Mouse (Mus musculus): ENCODE data around the gene Gm14443. TPM values are rescaled to one million over a fixed set of nuclear protein-coding genes. Genes with fewer than 3 reads are reported as not detected.
"Not testable (repeated sequence)": the region's sequence is repeated elsewhere in the genome, so short reads cannot be mapped to it uniquely, and the experiment has no call there.

Gene Gm14443
- polyA plus RNA-seq (2012), result not detected in 2 replicates

- peaks cover 15% of the 10 kb centered on the region for H3K9me3 ChIP-seq (ENCODE audit: control insufficient read depth, low read length)
- not testable (repeated sequence) for H3K4me1 ChIP-seq (ENCODE audit: control insufficient read depth); H3K27me3 ChIP-seq (ENCODE audit: control insufficient read depth); H3K36me3 ChIP-seq (ENCODE audit: control insufficient read depth); H3K4me3 ChIP-seq (replicated peaks)
These were observed at the start of gene Gm14443 for GRCm38 (mm10) chr2:175175401-175176180. Gene Gm14443 (minus strand): TSS chr2:175175871.

- H3K4me1 ChIP-seq (ENCODE audit: control insufficient read depth); H3K9me3 ChIP-seq (ENCODE audit: control insufficient read depth, low read length); H3K36me3 ChIP-seq (ENCODE audit: control insufficient read depth): not testable (repeated sequence)
These were observed 31.1 kb upstream of the Gm14443 start, which contains the start of gene Gm14391 for GRCm38 (mm10) chr2:175206732-175207131. Gene Gm14391 (minus strand): TSS chr2:175206917.

DNA sequence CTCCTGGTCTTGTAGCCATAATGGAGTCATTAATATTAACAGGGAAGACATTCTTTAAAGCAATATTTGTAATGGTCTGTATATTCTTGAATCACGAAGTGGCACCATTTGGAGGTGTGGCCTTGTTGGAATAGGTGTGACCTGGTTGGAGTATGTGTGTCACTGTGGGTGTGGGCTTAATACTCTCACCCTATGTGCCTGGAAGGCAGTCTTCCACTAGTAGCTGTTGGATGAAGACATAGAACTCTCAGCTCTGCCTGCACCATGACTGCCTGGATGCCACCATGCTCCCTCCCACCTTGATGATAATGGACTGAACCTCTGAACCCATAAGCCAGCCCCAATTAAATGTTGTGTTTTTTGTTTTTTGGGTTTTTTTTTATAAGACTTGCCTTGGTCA is 3.3 kb upstream of the Gm14443 start:
- H3K9me3 ChIP-seq (ENCODE audit: control insufficient read depth, low read length), result peaks cover 10% of the 10 kb centered on the region
- not testable (repeated sequence) for H3K36me3 ChIP-seq (ENCODE audit: control insufficient read depth); H3K4me3 ChIP-seq (replicated peaks); H3K27me3 ChIP-seq (ENCODE audit: control insufficient read depth); H3K4me1 ChIP-seq (ENCODE audit: control insufficient read depth)

More at GRCm38 (mm10) chr2:175206732-175207131, 31.1 kb upstream of the Gm14443 start, which contains the start of gene Gm14391:
- not testable (repeated sequence) for H3K27me3 ChIP-seq (ENCODE audit: control insufficient read depth); H3K4me3 ChIP-seq (replicated peaks)

DNA sequence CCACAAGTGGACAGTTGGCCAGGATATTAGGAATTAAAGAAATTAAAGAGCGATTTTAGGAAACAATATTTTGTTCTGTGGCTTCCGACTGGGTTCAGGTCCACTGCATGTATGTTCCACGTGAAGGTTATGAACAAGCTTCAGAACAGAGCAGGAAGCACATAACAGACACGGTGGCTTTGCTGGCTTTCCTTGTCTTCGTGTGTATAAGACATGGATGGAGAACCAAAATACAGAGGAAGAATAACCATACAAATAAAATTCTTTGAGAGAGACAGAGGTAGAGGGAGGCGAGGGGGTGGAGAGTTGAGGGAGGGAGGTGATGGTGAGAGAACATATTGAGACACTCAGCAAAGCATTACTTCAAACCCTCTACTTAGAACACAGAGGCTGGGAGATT is 641 bp upstream of the Gm14443 start:
- no peak overlapping the region for H3K4me3 ChIP-seq (replicated peaks)
- H3K4me1 ChIP-seq (ENCODE audit: control insufficient read depth), result no peaks in the 10 kb centered on the region
- H3K9me3 ChIP-seq (ENCODE audit: control insufficient read depth, low read length), result peaks cover 15% of the 10 kb centered on the region
- no peaks in the 10 kb centered on the region for H3K36me3 ChIP-seq (ENCODE audit: control insufficient read depth)
- no peak for TF ChIP-seq TAL1 (IDR thresholded peaks at IDR 0.05; ENCODE audit: low read length)
- no peak for TF ChIP-seq GATA1 (IDR thresholded peaks at IDR 0.05; ENCODE audit: low read length)
- H3K27me3 ChIP-seq (ENCODE audit: control insufficient read depth), result no peaks in the 10 kb centered on the region

DNA sequence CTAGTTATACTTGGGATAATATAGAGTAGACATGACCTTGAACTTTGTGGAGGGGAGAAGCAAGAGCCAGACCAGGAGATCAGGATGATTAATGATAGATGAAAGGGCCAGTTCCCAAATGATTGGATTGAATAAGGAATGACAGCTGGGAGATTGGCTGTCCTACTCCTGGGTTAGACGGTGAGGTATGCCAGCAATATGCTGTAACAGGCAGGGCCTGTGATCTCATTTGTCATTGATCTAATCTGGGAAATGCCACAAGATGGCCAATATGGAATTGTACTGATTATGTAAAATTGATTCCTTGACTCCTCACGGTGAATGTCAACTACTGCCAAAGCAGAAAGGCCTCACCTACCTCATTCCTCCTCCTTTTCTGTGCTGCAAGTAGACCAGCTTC is 1.6 kb downstream of the Gm14443 start:
- not testable (repeated sequence) for H3K36me3 ChIP-seq (ENCODE audit: control insufficient read depth); H3K4me1 ChIP-seq (ENCODE audit: control insufficient read depth); H3K27me3 ChIP-seq (ENCODE audit: control insufficient read depth); H3K4me3 ChIP-seq (replicated peaks)
- H3K9me3 ChIP-seq (ENCODE audit: control insufficient read depth, low read length), result peaks cover 15% of the 10 kb centered on the region

DNA sequence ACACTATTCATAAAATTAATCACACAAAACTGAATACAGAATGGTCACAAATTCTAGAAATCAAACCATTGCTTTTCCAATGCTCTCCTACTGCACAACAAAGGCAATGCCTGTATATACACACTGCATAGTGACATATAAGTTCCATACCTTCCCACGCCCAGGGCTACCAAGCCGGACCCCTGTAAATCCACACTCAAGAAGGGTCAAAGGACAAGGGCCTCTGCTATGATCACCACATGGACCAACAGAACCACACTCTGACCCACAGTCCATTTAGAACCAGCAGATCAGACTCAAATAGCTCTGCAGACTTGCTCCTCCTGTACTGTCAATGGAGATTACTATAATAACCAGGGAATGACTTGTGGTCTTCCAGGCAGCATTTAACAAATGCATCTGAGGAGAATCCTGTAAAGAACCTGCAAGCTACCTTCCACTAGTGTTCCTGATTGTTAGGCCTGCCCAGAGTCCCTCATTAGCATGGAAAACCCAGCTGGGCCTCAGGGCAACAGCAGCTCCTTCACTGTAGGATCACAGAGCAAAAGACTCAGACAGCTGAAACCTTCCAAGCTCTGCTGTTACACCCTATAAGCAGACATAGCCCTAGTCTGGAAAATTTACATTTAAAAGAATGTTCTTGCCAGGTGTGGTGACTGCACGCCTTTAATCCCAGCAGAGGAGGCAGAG is 2.6 kb downstream of the Gm14443 start:
- not testable (repeated sequence) for H3K4me3 ChIP-seq (replicated peaks); H3K27me3 ChIP-seq (ENCODE audit: control insufficient read depth); H3K4me1 ChIP-seq (ENCODE audit: control insufficient read depth); H3K36me3 ChIP-seq (ENCODE audit: control insufficient read depth)
- H3K9me3 ChIP-seq (ENCODE audit: control insufficient read depth, low read length), result peaks cover 13% of the 10 kb centered on the region

- TF ChIP-seq GATA1 (IDR thresholded peaks at IDR 0.05; ENCODE audit: low read length), result no peak
- TF ChIP-seq TAL1 (IDR thresholded peaks at IDR 0.05; ENCODE audit: low read length), result no peak
- Histone ChIP-seq H3K4me3 (replicated peaks) (no peak overlapping the region), H3K9me3 (ENCODE audit: control insufficient read depth, low read length) (peaks cover 13% of the 10 kb centered on the region), H3K36me3 (ENCODE audit: control insufficient read depth) (no peaks in the 10 kb centered on the region), H3K4me1 (ENCODE audit: control insufficient read depth) (no peaks in the 10 kb centered on the region), H3K27me3 (ENCODE audit: control insufficient read depth) (no peaks in the 10 kb centered on the region)
These were observed 3.5 kb downstream of the Gm14443 start for GRCm38 (mm10) chr2:175172123-175172522.

GRCm38 (mm10) chr2:175166870-175167269 is 8.8 kb downstream of the Gm14443 start:
- H3K36me3 ChIP-seq (ENCODE audit: control insufficient read depth); H3K4me3 ChIP-seq (replicated peaks); H3K4me1 ChIP-seq (ENCODE audit: control insufficient read depth); H3K27me3 ChIP-seq (ENCODE audit: control insufficient read depth): not testable (repeated sequence)
- peaks cover 12% of the 10 kb centered on the region for H3K9me3 ChIP-seq (ENCODE audit: control insufficient read depth, low read length)

GRCm38 (mm10) chr2:175165110-175165509 is 10.6 kb downstream of the Gm14443 start:
- not testable (repeated sequence) for H3K36me3 ChIP-seq (ENCODE audit: control insufficient read depth); H3K4me1 ChIP-seq (ENCODE audit: control insufficient read depth)

GRCm38 (mm10) chr2:175161438-175161837 is 14.2 kb downstream of the Gm14443 start:
- not testable (repeated sequence) for H3K36me3 ChIP-seq (ENCODE audit: control insufficient read depth); H3K27me3 ChIP-seq (ENCODE audit: control insufficient read depth); H3K4me1 ChIP-seq (ENCODE audit: control insufficient read depth); H3K4me3 ChIP-seq (replicated peaks)
- peaks cover 20% of the 10 kb centered on the region for H3K9me3 ChIP-seq (ENCODE audit: control insufficient read depth, low read length)

More at GRCm38 (mm10) chr2:175165110-175165509, 10.6 kb downstream of the Gm14443 start:
- not testable (repeated sequence) for H3K4me3 ChIP-seq (replicated peaks); H3K27me3 ChIP-seq (ENCODE audit: control insufficient read depth)
- peaks cover 13% of the 10 kb centered on the region for H3K9me3 ChIP-seq (ENCODE audit: control insufficient read depth, low read length)
